Mouse (Mus musculus) liver, adult (tissue): ENCODE results near the gene Lmo2.

Source experiments
- GATA4 ChIP-seq: IDR thresholded peaks from 2 replicates; pipeline ENCODE4 v1.6.1; 2014; ENCODE audit warnings: mild to moderate bottlenecking, low read length; ENCODE audit not compliant: insufficient replicate concordance

Lmo2 gene

GRCm38 (mm10) chr2:103989724-103990123 lies 31.9 kb downstream of the Lmo2 start:
- no peak for TF ChIP-seq GATA4

GRCm38 (mm10) chr2:103991303-103991702 lies 33.5 kb downstream of the Lmo2 start:
- no peak for TF ChIP-seq GATA4

GRCm38 (mm10) chr2:103992162-103992561 lies 34.4 kb downstream of the Lmo2 start:
- TF ChIP-seq GATA4, result no peak

- no peak for TF ChIP-seq GATA4
These were observed 35.0 kb downstream of the Lmo2 start for GRCm38 (mm10) chr2:103992618-103993332.

- TF ChIP-seq GATA4, result no peak
These were observed 43.3 kb downstream of the Lmo2 start for GRCm38 (mm10) chr2:104001076-104001475.

- no peak for TF ChIP-seq GATA4
These were observed 44.1 kb downstream of the Lmo2 start for GRCm38 (mm10) chr2:104001861-104002260.

GRCm38 (mm10) chr2:104002711-104003413 lies 45.1 kb downstream of the Lmo2 start:
- no peak for TF ChIP-seq GATA4

GRCm38 (mm10) chr2:104007793-104008519 lies 50.2 kb downstream of the Lmo2 start:
- TF ChIP-seq GATA4, result no peak

GRCm38 (mm10) chr2:104023096-104023495 lies 65.3 kb downstream of the Lmo2 start:
- TF ChIP-seq GATA4, result no peak

GRCm38 (mm10) chr2:104024656-104025055 lies 66.9 kb downstream of the Lmo2 start:
- TF ChIP-seq GATA4, result no peak

GRCm38 (mm10) chr2:104027458-104028138 lies 69.8 kb downstream of the Lmo2 start, which contains the start of gene Fbxo3:
Gene Fbxo3, plus strand, starts transcription at chr2:104027721.
- TF ChIP-seq GATA4, result no peak

- TF ChIP-seq GATA4, result no peak
These were observed 70.4 kb downstream of the Lmo2 start, which contains the start of gene 4931422A03Rik for GRCm38 (mm10) chr2:104028139-104028723. Gene 4931422A03Rik, minus strand, starts transcription at chr2:104028361.

- TF ChIP-seq GATA4, result no peak
These were observed 71.3 kb downstream of the Lmo2 start for GRCm38 (mm10) chr2:104029074-104029473.

- no peak for TF ChIP-seq GATA4
These were observed 72.6 kb downstream of the Lmo2 start for GRCm38 (mm10) chr2:104030381-104030780.
